Mouse (Mus musculus) subcutaneous adipose tissue, adult 2 months (tissue): ENCODE data around the gene Asic2. TPM values are rescaled to one million over a fixed set of nuclear protein-coding genes. Genes with fewer than 3 reads are reported as not detected.

Experiments
- polyA plus RNA-seq: library from polyadenylated mRNA; depleted of rRNA; stranded (reverse); fragments of >200 nt; gene quantifications from 2 replicates; pipeline ENCODE4 v1.2.3, GENCODE M21; 2012; ENCODE audit warnings: low replicate concordance; rRNA removed

The Asic2 gene
- polyA plus RNA-seq = 1.6 and 18.8 TPM in 2 replicates

DNA sequence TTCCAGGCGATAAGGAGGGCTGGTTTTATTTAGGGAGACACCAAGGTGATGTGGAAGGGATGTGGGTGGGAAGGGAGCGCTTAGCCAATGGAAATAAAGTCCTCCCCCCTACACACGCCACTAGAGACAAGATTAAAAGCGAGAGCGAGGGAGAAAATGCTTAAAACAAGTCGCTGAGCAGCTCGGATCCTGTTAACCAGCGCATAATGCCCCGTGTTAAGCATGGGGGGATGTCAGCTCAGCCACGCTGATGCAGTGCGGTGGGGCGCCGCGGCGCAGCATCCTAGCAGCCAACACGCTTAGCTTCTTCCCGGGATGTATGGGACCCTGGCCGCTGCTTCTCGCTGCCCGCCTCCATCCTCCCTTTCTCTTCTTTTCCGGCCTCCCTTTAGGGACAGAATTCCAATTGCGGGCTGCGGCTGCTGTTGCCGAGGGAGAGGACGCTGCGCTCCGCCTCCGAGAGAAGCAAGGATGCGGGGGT, at the start of gene Asic2:
Asic2 (minus strand) TSS at position 57 of the 481 bp plus-strand sequence.

DNA sequence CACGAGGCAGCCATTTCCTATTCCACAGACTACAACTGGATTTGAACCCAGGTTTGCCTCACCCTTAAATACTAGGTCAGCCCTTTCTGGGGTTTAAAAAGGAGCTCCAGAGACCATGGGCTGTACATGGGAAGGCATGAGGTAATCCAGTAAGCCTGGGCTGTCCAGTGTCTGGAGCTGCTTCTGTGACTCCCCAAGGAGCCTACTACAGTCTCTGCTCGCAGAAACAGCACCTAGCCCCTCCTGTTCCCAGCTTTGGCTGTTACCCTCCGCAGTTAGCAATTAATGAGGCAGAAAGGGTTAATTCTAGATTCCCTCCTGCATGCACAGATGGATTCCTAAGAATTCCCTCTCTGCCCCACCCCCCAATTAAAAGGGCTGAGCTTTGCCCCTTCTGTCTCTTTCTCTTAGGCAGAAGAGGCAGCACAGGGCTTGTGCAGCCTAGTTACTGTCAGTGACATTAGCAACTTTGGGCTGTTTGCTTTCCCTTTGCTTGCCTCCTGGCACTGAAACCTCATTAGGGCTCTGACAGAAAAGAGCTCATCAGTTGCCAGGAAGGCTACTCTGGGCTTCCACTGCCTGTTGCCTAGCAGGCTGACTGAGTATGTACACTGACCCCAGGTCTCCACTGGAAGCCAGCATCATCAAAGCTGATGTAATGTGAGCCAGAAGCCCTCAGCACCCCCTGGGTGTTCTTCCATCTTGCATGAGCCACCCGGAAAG, 107.8 kb downstream of the Asic2 start, which contains the start of gene 5530401A14Rik:
5530401A14Rik (plus strand) TSS at position 424 of the 723 bp plus-strand sequence.

DNA sequence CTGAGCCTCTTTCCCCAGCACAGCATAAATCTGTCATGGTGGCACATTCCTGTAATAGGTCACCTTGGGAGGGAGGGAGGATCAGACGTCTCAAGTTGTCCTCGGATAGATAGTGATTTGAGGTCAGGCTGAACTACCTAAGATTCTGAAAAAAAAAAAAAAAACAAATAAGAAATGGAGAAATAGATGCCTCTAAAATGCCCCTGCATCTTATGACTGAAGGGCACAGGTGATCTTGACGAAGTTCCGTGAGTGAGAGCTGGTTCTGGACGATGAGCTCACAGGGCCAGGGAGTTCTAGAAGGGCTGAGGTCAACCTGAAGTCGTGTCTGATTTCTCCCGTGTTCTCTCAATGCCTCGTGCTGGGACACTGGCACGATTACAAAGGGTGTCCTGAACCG, 1110.2 kb downstream of the Asic2 start, which contains the start of gene Spaca3:
Spaca3 (plus strand) TSS at position 301 of the 400 bp plus-strand sequence.

Other genes starting within 250 kb of the Asic2 start
- not detected in 2 replicates for gene 5530401A14Rik, start 107.8 kb downstream of the Asic2 start, polyA plus RNA-seq
- gene Ccl2, start 67.1 kb upstream of the Asic2 start, polyA plus RNA-seq = 6.1 and 17.2 TPM in 2 replicates
- not detected in 2 replicates for gene Gm17268, start 70.1 kb upstream of the Asic2 start, polyA plus RNA-seq
- 2.9 and 3.2 TPM in 2 replicates for gene Ccl7, start 77.3 kb upstream of the Asic2 start, polyA plus RNA-seq
- 37.8 and 72.8 TPM in 2 replicates for gene Ccl11, start 89.4 kb upstream of the Asic2 start, polyA plus RNA-seq
- 6.1 and 8.5 TPM in 2 replicates for gene Ccl12, start 133.4 kb upstream of the Asic2 start, polyA plus RNA-seq
- gene Ccl8, start 146.7 kb upstream of the Asic2 start, polyA plus RNA-seq = 40.1 and 47.0 TPM in 2 replicates